Mouse (Mus musculus) lung, postnatal 36 days (tissue): ENCODE measurements around the gene Maats1.
A peak's percentile ranks its signal among the peaks of the same experiment; 100 is the strongest.

Source experiments
- DNase-seq: peaks from one replicate; pipeline ENCODE4 v3.0.0; 2022; ENCODE audit warnings: mixed read lengths

The Maats1 gene

DNA sequence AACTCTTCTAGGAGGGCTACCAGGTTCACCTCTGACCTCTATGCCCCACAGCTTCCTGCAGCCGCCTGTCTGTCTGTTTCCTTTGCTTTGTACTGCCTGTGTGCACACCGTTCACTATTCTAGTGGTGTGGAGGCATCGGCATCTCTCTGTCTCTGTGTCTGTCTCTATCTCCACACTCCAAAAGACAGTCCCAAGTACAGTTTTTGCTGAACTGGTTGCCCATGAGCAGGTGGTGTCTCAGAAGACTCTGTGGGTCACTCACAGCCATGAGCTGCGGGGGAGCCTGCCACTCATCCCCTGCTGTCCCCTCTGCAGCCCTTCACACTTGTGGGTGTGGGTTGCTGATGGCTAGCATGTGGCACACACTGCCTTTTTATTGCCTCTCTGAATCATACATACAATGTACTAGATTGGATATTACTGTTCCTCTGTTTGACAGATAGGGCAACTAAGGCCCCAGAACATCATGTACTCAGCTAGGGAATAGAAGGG, 28.1 kb upstream of the Maats1 start:
- no peak for DNase-seq

DNA sequence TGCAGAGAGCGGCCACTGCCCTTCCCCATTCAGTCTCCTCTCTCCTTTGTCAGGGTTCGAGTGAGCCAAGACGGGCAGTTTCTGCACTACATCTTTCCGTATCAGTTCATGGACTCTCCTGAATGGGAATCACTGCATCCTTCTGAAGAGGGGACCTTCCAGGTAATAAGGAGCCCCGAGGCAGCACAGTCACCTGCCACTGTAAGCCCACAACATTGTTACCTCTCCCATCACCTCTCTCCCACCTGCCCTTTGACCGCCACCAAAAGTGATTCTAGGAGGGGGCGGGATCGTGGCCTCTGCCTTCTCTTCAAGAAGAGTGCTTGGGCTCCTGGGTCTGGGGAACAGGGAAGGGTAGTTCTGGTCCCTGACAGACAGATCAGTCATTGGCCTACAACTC, 27.5 kb upstream of the Maats1 start:
- DNase-seq = no peak

DNA sequence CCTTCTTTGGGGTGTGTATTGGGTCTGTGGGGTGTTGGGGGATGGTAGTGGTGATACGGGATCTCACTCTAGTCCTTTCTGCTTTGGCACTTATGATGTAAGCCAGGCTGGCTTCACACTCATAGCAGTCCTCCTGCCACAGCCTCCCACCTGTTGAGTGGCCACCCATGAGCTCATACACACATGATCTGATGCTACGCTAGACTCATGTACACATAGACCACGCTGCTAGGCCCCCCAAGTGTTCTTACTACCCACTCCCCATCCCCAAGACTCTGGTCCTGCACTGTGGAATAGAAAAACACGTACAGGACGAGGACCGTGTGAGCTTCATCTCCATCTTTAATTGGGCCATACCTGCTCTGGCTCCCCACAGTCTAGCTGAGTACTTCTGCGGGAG, 27.1 kb upstream of the Maats1 start:
- DNase-seq = no peak

DNA sequence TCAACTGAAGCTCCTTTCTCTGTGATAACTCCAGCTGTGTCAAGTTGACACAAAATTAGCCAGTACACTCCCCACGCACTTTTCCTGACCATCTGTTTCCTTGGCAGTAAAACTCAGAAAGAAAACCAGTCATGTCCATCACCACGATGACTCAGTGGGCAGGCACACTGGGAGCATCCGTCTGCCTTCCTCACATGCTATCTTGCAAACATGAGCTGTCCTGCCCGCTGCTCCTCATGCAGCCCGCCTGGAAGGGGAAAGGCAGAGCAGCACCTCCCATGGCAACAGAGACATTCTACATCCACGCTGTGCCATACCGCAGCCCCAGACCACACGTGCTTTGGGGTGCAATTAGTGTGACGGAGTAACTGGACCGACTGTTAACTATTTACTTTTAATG, 26.4 kb upstream of the Maats1 start:
- DNase-seq = no peak

DNA sequence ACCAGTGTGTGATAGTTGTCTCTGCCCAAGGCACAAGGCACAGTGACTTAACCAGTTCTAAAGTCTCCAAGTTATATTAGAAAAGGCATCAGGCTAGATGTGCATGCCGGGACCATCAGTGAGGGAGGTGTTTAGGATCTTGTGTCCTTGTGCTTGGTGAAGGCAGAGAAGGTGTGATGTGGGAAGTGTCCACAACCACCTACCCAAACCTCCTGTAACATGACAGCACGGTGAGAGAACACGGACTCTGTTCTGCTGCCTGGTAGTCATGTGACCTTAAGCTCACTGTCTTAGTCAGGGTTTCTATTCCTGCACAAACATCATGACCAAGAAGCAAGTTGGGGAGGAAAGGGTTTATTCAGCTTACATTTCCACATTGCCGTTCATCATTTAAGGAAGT, 24.3 kb upstream of the Maats1 start:
- no peak for DNase-seq

DNA sequence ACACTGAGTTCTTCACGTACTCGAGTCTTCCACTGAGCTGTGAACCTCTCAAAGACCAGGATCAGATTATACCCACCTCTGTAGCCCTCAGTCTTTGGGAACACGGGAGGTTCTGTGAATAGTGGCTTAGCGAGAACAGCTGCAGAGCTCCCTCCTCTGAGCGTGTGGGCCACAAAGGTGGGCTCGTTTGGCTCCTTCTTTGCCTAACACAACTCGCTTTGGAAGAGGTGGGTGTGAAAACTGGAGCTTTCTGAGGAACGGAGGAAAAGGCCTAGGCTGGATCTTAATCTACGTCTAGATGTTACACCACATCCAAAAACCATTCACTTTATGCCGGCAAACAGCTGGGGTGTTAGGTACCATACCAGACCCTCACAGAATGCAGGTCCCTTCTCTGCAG, 23.4 kb upstream of the Maats1 start:
- no peak for DNase-seq

DNA sequence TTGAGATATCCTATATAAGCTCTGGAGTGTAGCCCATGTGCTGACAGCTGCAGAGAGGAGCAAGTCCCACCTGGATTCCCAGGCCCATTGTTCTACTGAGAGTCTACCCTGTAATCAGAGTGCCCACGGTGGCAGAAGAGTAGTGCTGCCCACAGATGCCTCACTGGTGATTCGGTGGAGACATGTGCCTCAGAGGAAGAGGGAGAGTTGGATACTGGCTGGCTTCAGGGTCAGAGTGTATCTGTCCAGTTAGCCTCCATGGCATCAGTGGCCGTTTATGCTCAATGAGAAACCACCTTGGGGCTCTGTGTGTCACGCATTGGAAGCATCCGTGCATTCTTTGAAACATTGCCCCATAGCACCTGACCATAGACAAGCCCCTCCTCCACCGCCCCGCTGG, 21.7 kb upstream of the Maats1 start:
- no peak for DNase-seq

DNA sequence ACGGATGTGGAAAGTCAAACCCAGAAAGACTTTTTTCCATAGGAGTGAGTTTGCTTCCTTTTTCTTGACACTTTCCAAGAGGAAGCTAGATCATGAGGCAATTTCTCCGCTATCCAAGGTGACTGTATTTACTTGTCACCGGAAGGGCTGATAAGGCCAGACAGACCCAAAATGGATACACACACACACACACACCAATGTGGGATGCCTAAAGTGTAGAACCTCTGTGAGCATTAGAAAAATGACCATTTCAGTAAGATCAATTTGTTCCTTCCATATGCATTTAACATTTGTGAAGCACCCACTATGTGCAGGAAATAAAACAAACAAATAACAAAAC, 21.3 kb upstream of the Maats1 start:
- no peak for DNase-seq

DNA sequence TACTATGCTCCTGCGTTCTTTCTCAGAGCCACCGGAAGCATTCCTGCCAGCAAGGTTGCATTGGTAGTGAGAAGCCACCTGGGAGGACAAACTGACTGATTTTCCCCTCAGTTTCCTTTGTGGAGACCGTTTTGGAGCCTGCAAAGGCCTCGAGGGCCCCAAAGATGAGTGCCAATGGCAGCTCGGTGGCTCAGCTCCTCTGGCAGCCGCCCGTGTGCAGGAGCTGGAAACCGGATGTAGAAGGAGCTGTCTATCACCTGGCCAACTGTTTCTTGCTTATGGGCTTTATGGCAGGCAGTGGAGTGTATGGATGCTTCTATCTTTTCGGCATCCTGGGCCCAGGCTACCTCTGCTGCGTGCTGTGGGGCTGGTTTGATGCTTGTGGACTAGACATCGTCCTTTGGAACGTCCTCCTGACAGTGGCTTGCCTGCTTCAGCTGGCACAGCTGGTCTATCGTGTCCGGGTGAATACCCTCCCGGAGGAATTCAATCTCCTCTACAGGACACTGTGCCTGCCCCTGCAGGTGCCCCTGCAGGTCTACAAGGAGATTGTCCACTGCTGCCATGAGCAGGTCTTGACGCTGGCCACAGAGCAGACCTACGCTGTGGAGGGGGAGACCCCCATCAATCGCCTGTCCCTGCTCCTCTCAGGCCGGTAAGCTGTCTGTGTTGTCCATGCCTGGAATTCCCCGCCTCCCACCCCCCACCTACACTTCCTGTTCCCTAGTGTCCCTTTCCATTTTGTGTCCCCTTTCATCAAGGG, 20.7 kb upstream of the Maats1 start:
- no peak for DNase-seq

DNA sequence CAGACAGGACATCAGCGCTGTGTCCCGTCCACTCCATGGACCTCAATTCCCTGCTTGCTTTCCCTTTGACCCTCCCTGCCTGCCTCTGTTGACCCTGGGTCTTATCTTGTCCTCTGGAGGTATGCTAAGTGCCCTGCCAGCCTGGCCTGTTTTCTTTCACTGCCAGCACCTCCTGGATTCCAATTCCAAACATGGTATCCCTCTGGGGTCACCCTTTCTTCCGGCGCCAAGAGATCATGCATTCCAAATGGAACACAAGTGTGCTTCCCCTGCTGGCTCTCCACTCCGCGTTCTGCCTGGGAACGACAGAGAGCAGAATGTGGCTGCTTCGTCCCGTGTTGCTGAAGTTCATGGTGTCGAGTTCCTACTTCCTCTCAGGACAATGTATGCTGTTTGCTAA, 20.0 kb upstream of the Maats1 start, which contains the start of gene Popdc2:
Gene Popdc2, plus strand, starts transcription at position 277 of the 400 bp plus-strand sequence.
- peak; percentile 36 for DNase-seq

DNA sequence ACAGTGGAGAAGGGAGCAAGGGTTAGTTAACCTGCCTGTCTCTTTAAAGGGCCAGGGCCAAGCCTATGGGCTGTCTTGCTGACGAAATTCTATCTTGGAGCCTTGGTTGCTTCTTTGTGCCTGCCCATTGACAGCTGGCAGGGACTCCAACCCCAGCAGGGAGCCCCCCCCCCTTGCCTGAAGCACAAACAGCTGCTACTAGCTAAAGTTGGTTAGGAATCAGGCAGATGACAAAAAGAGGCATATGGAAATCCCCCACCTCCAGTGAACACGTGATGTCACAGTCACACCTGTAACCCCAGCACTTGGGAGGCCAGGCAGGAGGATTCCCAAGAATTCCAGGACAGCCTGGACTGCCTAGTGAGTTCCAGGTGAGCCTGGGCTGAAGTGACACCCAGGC, 18.4 kb upstream of the Maats1 start:
- DNase-seq = no peak

DNA sequence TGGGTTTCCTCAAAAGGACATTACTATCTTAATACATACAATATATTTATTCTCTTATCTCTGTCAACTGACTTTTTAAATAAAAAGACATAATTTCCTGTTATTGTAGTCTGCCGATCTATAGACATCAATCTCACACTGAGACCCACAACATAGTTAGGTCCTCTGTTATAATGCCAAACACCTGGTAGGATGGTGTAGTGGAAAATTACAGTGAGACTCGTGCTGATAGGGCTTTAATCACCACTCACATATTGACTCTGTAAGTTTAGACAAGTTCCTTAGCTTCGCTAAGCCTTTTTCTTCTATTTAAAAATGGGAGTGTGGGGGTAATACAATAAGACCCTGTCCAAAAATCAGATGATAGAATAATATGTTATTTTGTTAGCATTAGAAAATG, 17.9 kb upstream of the Maats1 start:
- DNase-seq = no peak

DNA sequence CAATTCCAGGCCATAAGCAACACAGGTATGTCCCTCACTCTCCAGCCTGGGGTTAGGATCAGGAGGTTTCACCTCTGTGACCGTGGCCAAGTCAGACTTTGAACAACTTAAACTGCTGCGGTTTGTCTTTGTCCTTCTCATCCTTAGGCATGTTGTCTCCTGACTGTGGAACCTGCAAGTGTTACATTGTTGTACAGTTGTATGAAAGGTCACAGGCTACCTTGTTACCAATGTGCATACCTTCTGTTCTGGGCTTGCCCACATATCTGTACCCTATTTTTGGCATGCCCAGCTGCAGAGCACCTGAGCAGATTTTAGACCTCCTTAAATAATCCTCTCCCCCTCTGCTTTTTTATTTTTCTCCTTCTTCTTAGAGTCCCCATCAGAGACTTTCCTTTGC, 17.3 kb upstream of the Maats1 start:
- no peak for DNase-seq

DNA sequence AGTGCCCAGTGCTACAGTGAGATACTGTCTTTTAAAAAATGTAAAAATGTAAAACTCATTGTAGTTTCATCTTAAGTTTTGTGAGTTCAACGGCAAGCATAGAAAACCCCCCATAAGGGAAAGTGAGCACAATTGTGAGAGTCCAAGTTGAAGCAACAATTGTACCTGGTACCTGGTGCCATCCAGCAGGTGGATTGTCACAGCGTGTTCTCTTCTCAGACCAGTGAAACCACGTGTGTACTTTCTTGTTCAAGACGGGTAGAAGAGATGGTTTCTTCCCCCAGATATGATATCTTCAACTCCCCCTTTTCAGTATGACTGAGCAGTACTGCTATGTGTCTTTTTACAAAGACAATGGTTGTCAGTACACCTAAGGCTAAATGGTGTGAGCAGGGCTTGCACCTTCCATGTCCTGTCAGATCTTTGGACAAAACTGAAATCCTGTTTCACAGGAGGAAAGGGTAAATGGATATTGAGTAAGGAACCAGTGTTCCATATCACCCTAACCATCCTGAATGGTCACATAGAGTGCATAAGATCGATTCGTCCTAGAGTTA, 16.4 kb upstream of the Maats1 start:
- DNase-seq = no peak

DNA sequence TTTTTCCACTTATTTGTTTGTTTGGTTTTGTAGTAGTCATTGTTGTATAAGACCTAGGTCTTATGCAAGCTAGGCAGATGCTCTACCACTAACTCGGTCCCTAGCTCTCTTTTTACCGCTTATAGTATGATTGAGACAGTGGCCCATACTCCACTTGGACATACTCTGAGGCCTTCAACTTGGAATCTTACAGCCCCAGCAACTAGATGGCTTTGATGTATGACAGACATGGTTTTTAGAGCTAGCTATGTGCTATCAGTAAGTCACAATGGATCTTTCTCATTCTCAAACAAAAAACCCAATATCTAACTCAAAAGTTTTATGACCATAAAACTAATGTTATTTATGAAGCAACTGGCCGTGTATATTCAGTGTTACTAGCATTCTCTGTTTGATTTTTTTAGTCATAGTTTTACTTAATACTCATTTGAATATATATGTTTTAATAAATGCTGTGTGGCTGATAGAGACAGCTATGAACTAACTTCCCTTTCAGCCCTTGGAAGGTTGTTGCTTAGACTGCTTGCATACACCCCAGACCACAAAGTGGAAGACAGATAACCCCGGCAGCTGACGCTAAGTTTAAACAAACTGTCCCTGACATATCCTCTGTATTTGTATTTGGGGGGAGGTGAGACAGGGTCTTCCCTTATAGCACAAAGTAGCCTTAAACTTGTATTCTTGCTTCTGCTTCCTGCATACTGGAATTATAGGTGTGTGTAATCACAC, 12.4 kb upstream of the Maats1 start:
- no peak for DNase-seq

DNA sequence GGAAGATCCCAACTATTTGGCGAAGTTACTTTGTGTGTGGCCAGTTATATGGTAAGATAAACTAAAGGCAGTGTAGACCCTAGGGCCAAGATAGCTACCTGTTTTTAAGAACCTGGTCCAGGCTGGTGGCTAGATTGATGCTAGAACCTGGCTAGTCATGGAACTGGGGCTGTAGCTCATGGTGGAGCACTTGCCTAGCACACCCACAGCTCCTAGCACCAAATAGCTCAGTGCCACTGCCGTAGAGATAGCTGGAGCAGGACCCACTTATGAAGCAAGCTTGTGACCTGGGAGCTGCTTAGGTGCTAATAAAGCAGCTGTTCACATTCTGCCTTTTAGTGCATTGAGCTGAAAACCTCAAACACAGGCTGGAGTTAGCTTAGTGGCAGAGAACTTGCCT, 11.7 kb upstream of the Maats1 start:
- DNase-seq = no peak

DNA sequence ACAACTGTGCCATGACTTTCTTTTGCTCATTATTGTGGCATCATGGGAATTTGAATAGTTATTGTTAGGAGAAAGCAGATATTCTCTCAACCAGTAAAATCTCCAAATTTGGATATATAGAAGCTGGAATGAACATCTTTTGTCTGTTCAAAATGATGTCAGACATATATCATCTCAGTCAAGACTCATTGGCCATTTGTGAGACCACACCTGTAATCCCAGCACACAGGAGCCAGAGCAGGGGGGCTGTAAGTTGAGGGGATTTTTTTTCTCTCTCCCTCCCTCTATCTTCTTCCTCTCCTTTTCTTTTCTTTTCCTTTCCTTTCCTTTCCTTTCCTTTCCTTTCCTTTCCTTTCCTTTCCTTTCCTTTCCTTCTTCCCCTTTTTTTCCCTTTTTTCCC, 10.9 kb upstream of the Maats1 start:
- DNase-seq = no peak

DNA sequence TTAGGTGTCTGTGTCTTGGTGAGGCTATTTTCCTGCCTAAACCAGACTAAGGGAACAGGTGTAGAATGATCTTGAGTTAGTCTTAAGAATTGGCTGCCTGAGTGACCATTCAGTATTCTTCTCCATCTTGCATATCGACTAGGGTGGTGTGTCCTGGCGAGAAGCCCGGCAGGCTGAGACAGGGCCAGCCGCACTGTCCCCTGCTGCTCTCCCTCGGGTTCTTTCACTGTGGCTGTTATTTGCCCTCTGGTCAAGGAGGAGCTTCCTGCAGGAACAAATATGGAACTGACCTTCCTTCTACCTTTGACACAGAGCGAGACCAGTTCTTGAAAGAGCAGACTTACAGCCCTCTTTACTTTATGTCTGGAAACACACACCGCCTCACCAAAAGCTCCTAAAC, 10.1 kb upstream of the Maats1 start:
- DNase-seq = no peak

DNA sequence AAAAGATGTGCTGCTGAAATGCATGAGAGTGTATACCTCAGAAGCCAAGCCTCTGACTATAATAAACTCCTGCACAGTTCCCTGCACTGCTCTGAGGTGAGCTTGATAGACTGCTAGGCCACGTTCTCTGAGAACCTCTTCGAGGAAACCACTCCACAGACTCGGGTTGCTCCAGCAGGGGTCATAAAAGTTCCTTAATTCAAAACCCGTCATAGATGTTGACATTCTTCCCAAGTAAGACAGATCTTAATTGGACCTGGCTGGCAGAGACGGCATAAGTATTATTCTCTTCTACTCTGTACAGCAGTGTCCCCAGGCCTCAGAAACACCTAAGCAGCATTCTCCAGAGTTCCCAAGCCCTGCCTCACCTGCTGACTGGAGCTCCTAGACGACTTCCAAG, 9.0 kb upstream of the Maats1 start:
- DNase-seq = no peak

DNA sequence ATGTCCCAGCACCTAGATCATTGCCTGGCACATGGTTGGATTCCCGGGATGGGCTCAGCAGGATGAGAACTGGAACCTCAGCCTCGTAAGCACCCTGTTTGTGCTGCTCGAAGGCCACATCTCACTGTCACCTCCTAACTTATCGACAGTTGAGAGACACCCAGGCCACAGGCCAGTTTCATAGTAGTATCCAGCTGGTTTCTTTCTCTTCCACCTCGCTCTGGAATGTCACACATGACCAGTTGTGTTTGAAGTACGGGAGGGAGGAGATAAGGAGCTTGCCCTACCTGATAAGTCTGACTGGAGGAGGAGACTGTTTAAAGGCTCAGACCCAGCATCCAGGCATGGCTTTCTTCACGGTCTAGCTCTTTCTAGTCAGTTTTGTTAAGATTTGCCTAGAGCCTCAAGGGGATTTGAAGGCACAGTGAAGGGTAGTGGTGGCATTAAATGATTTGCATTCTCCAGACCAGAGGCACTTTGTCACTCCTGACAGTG, 8.5 kb upstream of the Maats1 start:
- DNase-seq = peak; percentile 78

DNA sequence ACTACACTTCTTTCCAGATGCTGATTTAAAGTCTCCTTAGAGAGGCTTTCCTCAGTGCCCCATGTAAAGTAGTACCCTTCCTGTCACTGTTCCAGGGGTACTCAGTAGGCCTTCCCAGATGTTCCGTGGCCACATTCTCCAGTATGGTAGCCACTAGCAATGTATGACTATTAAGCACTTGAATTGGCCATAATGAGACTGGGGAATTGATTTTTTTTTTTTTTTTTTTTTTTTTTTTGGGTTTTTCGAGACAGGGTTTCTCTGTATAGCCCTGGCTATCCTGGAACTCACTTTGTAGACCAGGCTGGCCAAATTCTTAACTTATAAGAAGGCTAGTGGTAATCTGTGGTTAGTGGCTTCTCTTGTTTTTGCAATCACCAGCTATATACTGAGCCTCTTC, 7.9 kb upstream of the Maats1 start:
- no peak for DNase-seq

DNA sequence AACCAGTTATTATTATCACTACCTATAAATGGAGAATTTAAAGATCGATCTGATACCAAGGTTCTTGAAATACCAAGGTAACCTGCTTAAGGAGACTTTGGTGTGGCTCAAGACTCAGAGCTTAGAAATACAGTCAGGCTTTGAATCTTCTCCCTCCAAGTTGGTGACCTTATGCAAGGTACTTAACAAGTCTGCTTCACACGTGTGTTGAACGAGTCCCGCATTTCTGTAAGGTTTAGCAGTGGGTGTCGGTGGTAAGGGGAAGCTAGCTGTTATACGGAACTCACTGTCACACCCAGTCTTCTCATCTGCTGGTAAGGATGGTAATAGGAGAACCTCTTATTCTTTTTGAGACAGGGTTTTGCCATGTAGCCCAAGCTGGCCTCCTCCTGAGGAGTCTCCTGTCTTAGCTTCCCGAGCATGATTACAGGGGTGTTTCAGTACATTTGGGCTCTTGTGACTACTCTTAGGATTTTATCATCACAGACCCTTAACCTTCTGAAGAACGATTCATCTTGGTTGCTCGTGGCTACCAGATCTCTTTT, 6.3 kb upstream of the Maats1 start:
- DNase-seq = no peak

DNA sequence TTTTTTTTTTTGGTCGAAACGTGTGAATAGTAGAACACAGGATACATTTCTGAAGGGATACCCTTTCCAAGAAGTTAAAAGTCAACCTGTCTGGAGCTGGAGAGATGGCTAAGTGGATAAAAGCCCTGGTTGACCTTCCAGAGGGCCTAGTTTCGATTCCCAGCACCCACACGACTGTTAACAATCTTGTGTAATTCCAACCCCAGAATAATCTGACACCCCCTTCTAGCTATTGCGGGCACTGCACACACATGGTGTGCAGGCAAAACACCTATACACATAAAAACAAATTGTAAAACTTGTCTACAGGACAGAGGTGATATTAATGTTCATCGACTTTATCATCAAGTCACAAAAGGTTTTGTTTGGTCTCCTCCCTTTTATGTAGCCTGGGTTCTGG, 5.6 kb upstream of the Maats1 start:
- no peak for DNase-seq
